Mouse (Mus musculus) embryo, embryonic 10 days (tissue): ENCODE data around the gene Acsf3.

ENCODE experiments used
- DNase-seq: peaks from one replicate; pipeline ENCODE4 v3.0.0-alpha.2; 2015; ENCODE audit warnings: low spot score

Acsf3 gene

DNA sequence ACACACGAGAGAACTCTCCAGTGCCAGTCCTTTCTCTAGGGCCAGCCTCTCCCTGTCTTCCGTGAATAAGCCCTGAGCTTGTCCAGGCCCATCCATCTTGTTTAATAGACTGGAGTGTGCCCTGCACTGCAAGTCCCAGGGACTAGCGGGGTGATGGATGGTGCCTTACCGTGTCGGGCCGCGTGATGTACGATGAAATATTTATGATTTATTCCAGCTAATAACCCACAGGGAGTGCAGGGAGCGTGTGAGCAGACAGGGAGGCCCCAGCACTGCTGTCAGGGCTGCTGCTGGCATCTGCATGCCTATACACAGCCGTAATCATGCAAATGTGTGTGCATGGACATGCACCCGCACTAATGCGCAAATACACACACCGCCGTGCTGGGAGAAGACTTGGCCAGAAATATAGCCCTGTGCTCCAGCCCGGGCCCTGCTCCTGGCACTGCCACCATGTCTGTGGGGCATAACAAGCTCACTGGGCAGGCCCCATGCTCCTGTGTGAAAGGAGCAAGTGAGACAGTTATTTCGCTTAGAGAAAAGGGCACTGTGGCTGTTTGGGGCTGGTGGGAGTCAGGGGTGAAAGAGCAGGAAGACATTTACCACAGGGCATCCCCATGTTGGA, 36.7 kb downstream of the Acsf3 start:
- peak; percentile 18 for DNase-seq

DNA sequence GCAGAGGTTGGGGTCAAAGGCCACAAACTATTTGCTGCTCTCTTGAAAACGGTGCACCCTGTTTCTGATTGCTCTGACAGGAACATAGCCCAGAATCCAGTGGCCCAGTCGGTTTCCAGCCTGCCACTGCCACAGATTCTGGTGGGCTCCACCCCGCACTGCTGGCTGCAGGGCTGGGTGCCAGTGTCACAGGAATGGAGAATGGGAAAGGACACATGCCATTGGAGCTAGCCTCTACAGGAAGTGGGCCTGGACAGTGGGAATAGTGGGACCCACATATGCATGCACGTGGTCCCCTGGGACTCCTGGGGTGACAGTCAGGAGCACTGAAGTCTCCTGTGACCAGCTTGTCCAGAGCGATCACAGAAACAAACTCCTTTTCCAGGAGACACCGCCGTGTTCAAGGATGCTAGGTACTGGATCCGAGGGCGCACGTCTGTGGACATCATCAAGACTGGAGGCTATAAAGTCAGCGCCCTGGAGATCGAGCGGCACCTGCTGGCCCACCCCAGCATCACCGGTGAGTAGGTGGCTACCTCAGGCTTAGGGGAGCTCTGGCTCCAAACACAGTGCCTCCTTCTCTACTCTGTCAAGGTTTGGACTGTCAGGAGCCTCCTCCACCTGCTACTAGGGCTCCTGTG, 37.4 kb downstream of the Acsf3 start:
- DNase-seq: peak; percentile 32

DNA sequence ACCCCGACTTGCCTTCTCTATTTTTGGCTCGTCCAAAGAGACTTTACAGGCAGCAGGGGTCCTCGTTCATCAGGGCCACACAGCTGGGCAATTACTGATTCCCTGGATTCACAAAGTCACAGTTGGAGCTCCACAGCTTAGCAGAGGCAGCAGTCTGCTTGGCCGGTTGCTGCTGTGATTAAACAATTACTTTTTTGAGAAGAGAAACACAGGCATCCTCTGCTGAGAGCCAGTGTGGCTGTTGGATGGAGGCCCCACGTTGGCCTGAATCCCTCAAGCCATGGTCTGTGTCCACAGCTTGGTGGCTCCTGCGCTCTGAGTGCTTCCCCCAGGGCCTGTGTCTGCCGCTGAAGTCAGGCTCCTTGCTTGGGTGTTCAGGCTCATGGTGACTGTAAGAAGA, 39.3 kb downstream of the Acsf3 start:
- no peak for DNase-seq

DNA sequence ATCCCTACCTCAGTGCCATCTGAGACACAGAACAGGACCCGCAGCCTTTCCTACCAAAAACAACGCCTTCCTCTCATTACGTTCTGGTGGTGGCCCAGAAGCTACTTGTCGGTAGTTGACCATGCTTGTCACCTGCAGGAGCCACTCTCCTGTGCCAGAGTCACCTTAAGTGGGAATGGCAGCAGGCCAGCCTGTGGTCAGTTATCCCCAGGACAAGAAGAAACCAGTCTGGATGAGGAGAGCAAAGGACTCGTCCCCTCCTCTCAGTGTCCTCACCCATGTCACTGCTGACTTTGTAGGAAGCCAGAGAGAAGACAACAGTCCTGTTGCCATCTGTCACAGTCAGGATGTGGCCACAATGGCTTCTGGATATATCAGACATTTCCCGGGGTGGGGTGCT, 41.7 kb downstream of the Acsf3 start:
- no peak for DNase-seq

DNA sequence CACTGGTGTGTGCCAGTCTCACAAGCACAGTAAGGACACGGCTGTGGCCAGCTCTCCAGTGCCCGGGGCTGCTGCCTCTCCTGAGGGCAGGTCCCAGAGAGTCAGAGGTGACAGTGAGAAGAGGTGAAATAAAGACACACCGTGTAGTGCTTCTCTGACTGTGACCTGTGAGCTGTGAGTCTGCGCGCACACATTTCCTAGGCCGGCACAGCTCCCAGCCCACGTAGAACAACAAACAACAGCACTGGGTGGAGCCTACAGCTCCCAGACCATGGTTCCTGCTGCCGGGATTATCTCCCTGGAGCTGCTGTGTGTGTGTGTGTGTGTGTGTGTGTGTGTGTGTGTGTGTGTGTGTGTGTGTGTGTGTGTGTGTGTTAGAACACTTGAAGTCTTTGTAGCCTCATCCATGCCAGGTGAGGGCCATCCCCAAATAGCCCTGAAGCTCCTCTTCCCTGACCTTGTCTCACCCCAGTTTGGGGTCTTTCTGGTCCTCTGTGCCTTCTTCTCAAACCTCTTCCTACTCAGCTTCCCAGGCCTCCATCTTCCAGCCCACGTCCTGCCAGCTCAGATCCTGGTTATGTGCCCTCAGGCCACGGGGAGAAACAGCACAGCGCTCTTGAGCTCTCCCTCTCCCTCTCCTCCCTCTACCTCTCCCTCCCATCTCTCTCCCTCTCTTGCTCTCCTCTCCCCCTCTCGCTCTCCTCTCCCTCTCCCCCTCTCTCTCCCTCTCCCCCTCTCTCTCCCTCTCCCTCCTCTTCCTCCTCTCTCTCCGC, 42.6 kb downstream of the Acsf3 start:
- peak; percentile 28 for DNase-seq

DNA sequence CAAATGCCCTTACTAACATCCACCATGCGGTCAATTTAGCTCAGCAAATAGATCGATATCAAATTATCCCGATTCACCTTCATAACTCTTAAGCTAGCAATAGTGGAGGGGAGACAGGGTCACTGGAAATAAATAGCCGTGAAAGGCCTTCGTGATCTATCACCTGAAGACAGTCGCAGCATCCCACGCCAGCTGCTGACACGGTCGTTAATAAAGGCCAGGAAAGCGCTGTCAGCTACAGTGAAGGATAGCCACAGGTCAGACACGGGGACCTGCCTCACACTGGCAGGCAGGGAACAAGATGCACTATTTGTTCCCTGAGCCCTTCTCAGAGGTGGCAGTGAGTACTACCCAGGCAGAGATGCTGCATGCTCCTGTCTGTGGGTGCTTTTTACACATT, 44.5 kb downstream of the Acsf3 start:
- peak; percentile 60 for DNase-seq

DNA sequence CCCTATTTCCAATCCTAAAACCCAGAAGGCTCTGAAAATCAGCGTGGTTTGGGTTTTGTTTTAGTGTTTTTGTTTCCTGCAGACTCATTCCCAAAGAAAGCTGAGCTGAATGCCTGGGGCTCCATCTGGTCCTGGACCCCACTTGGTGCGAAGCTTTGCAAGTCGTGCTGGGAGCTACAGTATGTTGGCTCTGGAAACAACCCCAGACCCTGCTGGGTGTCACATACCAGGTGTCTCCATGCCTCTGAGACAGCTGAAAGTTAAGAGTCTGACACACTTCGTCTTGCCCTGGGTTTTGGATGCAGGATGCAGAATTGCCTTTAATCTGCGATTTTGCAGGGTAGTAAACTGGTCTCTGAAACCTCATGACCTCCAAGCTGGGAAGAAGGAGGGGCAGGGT, 49.3 kb downstream of the Acsf3 start:
- no peak for DNase-seq

DNA sequence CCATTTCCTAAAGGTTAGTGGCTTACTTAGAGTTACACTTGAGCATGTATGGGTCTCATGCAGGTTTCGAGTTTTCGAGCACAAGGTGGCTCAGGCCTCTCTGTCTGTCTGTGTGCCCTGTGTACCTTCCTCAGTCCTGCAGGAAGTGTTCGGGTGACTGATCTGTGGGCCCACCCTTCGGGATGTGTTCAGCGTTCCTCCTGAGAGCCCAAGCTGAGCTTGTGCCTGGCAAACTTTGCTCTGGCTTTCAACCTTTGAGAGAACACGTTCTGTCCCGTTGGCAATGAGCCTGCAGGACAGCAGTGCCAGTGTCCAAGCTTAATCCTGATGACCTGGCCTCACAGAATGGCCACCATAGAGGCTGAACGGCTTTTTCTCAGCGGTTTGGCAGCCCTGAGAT, 49.7 kb downstream of the Acsf3 start:
- no peak for DNase-seq

DNA sequence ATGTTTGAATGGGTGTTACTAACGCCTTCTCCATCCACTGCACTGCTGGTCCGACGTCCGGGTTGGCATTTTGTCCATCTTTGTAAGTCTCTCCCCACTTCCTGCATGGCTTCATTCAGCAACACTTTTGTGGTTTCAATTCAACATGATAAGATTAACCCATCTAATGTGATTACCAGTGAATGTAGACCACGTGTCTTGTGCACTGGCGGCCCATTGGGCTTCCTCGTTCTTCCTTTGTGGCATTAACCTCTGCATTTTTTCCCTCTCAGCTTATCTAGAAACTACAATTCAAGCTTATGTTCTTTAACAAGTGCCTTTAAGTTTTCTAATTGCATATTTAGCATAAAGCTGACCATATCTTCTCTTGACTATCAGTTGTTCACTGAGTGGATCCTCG, 50.1 kb downstream of the Acsf3 start:
- DNase-seq: no peak

DNA sequence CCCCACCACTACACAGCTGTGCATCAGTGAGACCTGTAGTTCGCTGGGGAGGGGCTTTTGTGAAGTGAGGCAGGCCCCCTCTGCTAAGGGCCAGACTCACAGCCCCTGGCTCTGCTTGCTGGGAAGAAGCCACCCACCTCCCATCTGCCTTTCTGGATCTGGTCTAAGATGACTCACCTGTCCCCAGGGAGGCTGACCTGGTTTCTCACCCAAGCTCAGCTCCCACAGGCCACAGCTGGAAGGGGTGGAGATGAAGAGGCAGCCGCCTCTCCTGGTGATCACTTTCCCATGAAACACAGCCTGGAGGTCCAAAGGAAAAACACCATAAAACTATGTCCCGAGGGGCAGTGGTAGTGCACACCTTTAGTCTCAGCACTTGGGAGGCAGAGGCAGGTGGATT, 54.1 kb downstream of the Acsf3 start:
- no peak for DNase-seq

DNA sequence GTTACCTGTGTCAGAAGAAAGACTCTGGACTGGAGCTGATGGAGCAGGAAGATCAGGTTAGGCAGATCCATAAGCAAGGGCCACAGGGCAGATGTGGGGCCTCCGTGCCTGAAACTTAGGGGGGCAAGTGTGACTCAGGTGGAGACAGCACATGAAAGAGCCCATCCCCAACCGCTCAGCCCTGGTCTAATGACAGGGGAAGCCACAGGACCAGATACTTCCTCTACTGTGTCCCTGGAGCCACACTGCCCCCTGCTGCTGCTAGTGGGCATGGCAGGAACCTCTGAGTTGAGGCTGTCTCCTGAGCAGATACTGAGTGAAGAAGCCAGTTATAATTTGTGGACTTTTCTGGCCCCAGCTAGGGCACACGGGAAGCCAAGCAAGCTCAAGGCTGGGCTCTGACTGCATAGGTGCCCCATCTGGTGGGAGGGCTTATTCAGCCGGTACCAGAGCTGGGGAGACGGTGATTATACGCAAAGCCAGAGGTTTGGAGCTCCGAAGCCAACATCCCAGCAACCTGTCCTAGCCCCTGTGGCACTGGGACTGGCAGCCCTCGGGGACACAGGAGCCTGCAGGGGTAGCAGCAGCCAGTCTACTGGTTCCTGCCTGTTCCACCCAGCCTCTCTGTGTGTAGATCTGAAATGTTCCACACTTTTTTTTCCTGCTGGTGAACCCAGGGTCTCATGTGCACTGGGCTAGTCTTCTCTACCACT, 55.2 kb downstream of the Acsf3 start:
- DNase-seq: peak; percentile 94

DNA sequence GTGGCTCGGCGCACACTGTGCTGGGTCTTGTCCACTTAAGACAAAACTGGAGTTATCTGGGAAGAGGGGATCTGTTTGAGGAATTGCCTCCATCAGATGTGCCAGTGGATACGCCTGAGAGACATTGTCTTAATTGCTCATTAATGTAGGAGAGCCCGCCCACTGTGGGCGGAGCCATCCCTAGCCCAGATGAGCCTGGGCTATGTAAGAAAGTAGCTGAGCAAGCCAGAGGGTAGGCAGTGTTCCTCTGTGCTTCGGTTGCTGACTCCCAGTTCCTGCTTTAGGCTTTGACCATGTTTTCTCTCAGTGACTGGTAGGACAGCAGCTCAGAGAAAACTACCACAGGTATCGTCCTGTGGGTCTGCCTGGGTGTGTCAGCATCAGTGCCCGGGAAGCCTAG, 59.1 kb downstream of the Acsf3 start:
- DNase-seq: no peak

DNA sequence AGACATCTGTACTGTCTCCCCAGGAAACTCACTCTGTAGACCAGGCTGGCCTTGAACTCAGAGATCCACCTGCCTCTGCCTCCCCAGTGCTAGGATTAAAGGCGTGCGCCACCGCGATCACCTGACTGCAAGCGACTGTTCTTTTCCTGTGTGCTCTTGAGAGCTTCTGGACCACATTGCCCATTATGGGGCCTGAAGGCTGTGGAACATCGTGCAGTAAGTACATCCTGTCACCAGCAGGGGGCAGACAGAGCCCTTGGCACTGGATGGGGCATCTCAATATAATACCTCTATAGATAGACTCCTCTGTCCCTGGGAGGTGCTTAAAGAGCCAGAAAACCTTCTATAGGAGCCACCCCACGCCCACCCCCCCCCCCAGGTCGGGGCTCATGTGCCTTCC, 59.7 kb downstream of the Acsf3 start:
- DNase-seq: peak; percentile 93

DNA sequence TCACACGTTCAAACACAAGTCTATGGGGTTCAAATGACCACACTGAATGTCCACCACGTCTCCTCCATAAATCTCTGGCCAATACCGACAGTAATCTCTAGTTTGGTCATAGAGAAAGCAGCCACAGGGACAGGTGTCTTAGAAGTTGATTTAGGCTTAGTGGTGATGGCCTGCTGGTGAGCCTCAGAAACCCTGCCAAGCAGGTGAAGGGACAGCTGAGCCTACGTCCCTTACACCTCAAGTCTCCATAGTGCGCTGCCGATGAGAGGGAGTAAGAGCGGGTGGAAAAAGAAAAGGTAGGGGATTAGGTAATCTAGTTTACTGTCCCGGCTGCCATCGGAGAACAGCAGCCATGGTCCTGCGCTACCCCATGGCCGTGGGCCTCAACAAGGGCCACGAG, 60.9 kb downstream of the Acsf3 start:
- no peak for DNase-seq

DNA sequence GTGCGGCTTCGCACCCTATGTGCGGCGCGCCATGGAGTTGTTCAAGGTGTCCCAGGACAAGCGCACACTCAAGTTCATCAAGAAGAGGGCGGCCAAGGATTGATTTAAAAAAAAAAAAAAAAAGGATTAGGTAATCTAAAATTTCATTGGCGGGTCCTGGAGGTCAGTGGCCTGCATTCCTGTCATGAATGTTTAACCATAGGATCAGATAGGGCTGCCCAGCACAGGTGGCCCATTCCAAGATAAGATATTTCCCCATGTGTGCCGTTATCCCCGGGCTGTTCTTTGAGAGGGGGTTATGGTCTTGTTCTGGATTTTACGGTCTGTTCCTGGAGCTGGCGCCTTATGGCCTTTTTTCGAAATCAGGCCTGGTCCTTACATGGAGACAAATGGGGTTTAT, 61.4 kb downstream of the Acsf3 start:
- DNase-seq: no peak

DNA sequence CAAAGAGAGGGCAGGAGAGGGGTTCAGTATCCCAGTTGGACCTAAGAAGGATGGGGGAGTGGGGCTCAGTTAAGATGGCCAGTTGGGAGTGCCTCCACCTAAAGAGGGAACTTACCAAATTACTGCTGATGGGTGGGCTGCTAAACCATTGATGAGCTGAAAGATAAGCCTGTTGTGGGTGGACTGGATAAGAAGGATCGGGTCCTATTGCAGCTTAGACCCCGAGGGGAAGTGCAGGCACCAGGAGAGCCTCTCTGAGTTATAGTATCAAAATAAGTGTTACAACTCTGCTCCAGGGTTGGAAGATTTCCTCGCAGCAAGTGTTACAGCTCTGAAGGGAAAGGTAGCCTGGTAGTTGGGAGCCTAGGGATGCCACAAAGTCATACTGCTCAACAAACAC, 68.9 kb downstream of the Acsf3 start:
- no peak for DNase-seq

DNA sequence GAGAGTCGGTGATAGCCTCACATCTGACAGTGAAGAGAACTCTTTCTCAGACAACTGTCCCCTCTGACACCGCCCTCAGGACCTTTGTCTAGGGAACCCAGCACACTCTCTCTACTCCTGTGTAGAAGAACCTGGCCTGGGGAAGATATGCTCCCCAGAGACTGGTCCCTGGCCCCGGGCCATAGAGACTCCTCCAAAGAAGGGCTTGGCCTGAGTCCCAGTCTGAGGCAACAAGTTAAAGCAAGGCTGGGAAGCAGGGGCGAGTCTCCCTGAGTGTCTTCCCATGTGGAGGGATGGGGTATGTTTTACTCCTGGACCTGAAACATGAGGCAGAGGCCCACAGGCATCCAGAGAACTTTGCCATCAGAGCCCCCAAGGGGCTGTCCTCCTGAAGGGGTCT, 70.4 kb downstream of the Acsf3 start:
- no peak for DNase-seq

DNA sequence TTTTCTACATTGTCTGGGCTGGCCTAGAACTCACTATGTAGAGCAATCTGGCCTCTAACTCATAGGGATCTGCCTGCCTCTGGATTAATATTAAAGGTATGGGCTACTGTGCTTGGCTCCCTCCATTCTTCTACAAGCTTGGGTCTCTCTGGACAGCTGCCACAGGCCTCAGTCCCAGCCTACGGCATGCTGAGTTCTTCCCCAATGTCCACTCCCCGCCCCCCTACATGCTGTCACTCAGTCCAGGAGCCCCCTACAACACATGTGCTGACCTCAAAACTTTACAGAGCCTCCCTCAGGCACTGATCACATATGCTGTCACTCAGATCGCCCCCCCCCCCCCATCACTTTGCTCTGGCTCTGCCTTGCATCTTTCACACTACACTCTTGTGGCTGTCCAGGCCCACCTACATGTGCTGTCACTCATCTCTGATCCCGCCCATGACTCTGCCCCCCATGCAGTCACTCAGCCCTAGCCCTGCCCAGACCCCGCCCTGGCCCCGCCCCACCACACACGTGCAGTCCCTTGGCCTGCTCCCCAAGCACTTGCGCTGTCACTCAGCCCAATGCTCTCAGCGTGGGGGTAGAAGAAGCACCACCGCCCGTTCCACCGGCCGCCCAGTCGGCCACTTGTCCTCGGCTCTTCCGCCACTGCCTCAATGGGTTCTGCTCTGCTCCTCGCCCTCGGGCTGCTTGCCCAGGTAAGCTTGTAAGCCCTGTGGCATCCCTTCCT, 72.7 kb downstream of the Acsf3 start, which contains the start of gene Cdh15:
Gene Cdh15, plus strand, starts transcription at position 138 of the 733 bp plus-strand sequence.
- peak; percentile 73 for DNase-seq

DNA sequence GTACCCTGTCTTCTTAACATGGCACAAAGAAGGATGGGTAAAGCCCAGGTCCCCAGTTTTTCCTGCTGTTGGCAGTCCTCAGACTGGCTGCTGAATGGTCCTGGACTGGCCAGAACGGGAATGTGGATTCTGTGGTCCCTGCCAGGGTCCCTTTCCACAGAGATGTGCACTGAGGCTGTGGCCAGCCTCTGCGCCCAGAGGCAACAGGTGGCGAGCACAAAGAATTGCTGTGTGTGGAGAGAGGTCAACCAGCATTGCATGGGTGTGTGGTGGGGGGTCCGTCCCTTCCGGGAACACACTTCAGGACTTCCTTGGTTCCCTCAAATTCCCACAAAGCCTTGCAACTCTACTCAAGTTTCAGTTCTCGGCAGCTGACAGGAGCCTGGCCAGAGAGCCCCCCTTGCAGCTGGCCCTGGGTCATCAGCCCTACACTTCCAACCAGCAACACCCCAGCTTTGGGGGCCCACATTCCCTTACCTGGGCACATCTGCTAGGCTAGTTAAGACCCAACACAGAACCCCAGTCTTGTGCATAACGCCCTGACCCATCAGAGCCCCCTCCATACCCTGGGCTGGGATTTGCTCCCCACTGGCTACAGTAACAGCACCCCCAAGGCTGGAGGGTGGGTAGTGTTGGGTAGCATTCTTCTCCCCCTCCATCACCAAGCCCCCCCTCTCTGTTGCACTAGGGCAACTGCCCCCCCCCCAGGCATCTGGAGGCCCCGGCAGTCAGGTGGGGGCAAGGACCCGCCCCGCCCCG, 74.0 kb downstream of the Acsf3 start:
- DNase-seq: no peak

DNA sequence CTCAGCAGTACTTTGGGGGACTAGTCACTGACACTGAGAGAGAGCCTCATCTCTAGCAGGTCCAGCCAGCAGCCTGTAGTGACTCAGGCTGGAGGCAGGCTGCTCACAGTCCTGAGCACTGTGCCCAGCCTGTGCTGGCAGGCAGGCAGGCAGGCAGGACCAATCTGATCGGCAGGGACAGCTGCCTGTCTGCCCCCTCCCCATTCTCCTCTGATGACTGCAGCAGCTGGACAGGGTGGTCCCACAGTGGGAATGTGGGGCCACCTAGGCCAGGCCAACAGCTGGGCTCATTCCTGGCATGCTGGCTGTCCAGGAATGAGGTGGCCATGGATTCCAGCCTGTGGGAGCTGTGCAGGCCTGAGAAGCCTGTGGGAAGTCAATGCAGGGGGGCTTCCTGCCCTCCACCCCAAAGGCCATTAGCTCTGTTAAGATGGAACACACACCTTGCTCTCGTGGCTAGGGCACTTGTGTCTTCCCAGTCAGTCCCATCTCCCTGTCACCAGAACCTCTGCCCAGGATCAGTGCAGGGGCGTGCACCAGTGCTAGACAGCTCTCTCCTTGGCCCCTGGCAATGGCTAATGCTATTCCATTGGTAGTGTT, 75.5 kb downstream of the Acsf3 start:
- no peak for DNase-seq
